Mouse (Mus musculus) left cerebral cortex, postnatal 25 days (tissue): Measurements from ENCODE around the gene Ano2. TPM values are rescaled to one million over a fixed set of nuclear protein-coding genes. Genes with fewer than 3 reads are reported as not detected.

Experiments used
- DNase-seq, 2 experiments: peaks; one replicate each; pipeline ENCODE4 v3.0.0; 2022; ENCODE audit warnings: low spot score in 2 of 2, mixed read lengths in 1 of 2
- intact Hi-C: fragments of 180-260 bp; cut with DNase I; formaldehyde crosslinking; loops from one replicate; pipeline ENCODE4 v1.15.1; 2025
- total RNA-seq, 2 experiments: library from RNA; stranded (reverse); gene quantifications; 2 replicates each; pipeline ENCODE4 v1.2.3; 2021

Gene Ano2
- total RNA-seq, 2 experiments from 2014 or later, result 3.5 to 3.7 TPM

- no peak for DNase-seq
- intact Hi-C loops, result no loop called here
These were observed 188.5 kb downstream of the Ano2 start for GRCm38 (mm10) chr6:125878671-125879070.

- intact Hi-C loops, result no loop called here
- DNase-seq, result no peak
These were observed 189.1 kb downstream of the Ano2 start for GRCm38 (mm10) chr6:125879306-125879705.

- no peak for DNase-seq
- intact Hi-C loops, result no loop called here
These were observed 198.4 kb downstream of the Ano2 start for GRCm38 (mm10) chr6:125888596-125888995.

- intact Hi-C loops, result no loop called here
- DNase-seq, result no peak
These were observed 204.1 kb downstream of the Ano2 start for GRCm38 (mm10) chr6:125894340-125894739.

- DNase-seq, result no peak
- intact Hi-C loops, result no loop called here
These were observed 224.2 kb downstream of the Ano2 start for GRCm38 (mm10) chr6:125914446-125914845.

GRCm38 (mm10) chr6:125922746-125923145, 232.5 kb downstream of the Ano2 start:
- DNase-seq, result peak in 1 of 2 experiments; percentile 2
- intact Hi-C loops, result no loop called here

- intact Hi-C loops, result no loop called here
- DNase-seq, result no peak
These were observed 234.8 kb downstream of the Ano2 start for GRCm38 (mm10) chr6:125924979-125925378.

GRCm38 (mm10) chr6:125925861-125926260, 235.6 kb downstream of the Ano2 start:
- intact Hi-C loops, result no loop called here
- no peak for DNase-seq

GRCm38 (mm10) chr6:125931926-125932325, 241.7 kb downstream of the Ano2 start:
- no peak for DNase-seq
- intact Hi-C loops, result no loop called here

- peak; percentile 45 to 61 for DNase-seq
- intact Hi-C loops, result loop anchor here (2.0 kb wide), 1 partner anchor 212 kb away; the partner anchor contains the start of gene Ntf3
These were observed 264.7 kb downstream of the Ano2 start for GRCm38 (mm10) chr6:125954965-125955364.

GRCm38 (mm10) chr6:125973551-125973950, 283.3 kb downstream of the Ano2 start:
- no peak for DNase-seq
- intact Hi-C loops, result no loop called here

GRCm38 (mm10) chr6:125975788-125976465, 285.7 kb downstream of the Ano2 start:
- no peak for DNase-seq
- intact Hi-C loops, result no loop called here

GRCm38 (mm10) chr6:125979601-125980000, 289.4 kb downstream of the Ano2 start:
- DNase-seq, result no peak

GRCm38 (mm10) chr6:125984050-125984449, 293.8 kb downstream of the Ano2 start:
- intact Hi-C loops, result no loop called here
- no peak for DNase-seq

More at GRCm38 (mm10) chr6:125979601-125980000, 289.4 kb downstream of the Ano2 start:
- intact Hi-C loops, result no loop called here

GRCm38 (mm10) chr6:125992731-125993130, 302.5 kb downstream of the Ano2 start:
- intact Hi-C loops, result no loop called here
- DNase-seq, result no peak

- intact Hi-C loops, result loop anchor here (5.0 kb wide), 1 partner anchor 51 kb away; no protein-coding TSS in a partner anchor
- no peak for DNase-seq
These were observed 311.6 kb downstream of the Ano2 start for GRCm38 (mm10) chr6:126001797-126002196.

- no peak for DNase-seq
- intact Hi-C loops, result loop anchor here (5.0 kb wide), 1 partner anchor 49 kb away; no protein-coding TSS in a partner anchor
These were observed 313.0 kb downstream of the Ano2 start for GRCm38 (mm10) chr6:126003002-126003742.

GRCm38 (mm10) chr6:126006647-126007046, 316.4 kb downstream of the Ano2 start:
- DNase-seq, result no peak
- intact Hi-C loops, result no loop called here

- intact Hi-C loops, result no loop called here
- no peak for DNase-seq
These were observed 318.9 kb downstream of the Ano2 start for GRCm38 (mm10) chr6:126009083-126009482.

- DNase-seq, result no peak
- intact Hi-C loops, result no loop called here
These were observed 326.8 kb downstream of the Ano2 start for GRCm38 (mm10) chr6:126016991-126017390.

- intact Hi-C loops, result no loop called here
- DNase-seq, result no peak
These were observed 328.2 kb downstream of the Ano2 start for GRCm38 (mm10) chr6:126018411-126018810.
